Mouse (Mus musculus): Measurements from ENCODE around the gene Gtf2h4. TPM values are rescaled to one million over a fixed set of nuclear protein-coding genes. Genes with fewer than 3 reads are reported as not detected.

Gtf2h4 gene
- 10 to 100 TPM; 14.7 to 15.3 TPM for total RNA-seq (2021)
- long read RNA-seq, experiment 1, transcript Gtf2h4-201 (14 exons, 1,679 nt) = major isoform, 11 of 15 reads
- long read RNA-seq, experiment 1, partial matches to known transcripts = 1 of 15 reads
- long read RNA-seq, experiment 1, other reads (novel, unspliced or antisense) = 2 of 15 reads
- long read RNA-seq, experiment 2, transcript Gtf2h4-201 (14 exons, 1,679 nt) = major isoform, 12 of 16 reads
- long read RNA-seq, experiment 2, partial matches to known transcripts = 1 of 16 reads
- long read RNA-seq, experiment 2, other reads (novel, unspliced or antisense) = 3 of 16 reads

GRCm38 (mm10) chr17:35673416-35674035, at the start of gene Gtf2h4:
TSS of gene Gtf2h4 (minus strand) at chr17:35673739.
- DNase-seq = peak; percentile 85

- DNase-seq = no peak
Measured at GRCm38 (mm10) chr17:35721676-35722075, 48.1 kb upstream of the Gtf2h4 start.

DNA sequence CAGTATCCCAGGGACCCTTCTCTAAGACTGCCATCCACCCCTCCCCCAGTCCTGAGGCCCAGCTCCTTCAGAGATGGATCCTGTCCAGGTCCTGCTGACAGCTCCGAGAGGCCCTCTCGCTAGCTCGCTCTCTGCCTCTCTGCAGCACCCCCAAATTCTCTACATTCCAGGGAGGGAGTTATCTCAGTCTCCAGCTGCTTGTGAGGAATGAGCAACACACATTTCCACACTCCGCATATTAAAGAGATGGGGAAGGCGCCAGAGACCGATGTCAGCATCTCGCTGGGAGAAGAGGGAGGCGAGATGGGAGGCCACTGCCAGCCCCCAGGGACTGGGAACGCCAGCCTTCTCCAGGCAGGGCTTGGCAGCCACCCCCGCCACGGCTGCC, 46.8 kb upstream of the Gtf2h4 start:
- no peak for DNase-seq

GRCm38 (mm10) chr17:35719616-35720339, 46.2 kb upstream of the Gtf2h4 start:
- DNase-seq = no peak

DNA sequence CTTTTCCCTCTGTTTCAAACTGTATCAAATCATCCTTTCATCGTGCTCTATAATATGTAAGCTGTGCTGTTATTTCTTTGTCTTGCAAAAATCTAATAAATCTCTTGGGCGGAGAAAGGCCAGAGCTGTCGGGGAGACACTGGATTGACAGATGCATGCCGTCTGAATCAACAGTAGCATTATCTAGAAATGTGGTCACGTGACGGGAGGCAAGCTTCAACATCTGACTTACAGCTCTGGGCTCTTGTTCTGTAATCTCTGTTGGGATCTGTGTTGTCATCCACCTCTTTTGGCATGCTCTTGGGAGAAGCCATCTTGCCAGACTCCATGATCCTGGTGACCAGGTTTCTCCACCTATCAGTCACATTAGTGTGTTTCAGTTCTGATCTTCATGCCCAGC, 43.5 kb upstream of the Gtf2h4 start:
- no peak for DNase-seq

GRCm38 (mm10) chr17:35716114-35716513, 42.6 kb upstream of the Gtf2h4 start:
- DNase-seq = no peak

- DNase-seq = no peak
Measured at GRCm38 (mm10) chr17:35710705-35711347, 37.3 kb upstream of the Gtf2h4 start.

DNA sequence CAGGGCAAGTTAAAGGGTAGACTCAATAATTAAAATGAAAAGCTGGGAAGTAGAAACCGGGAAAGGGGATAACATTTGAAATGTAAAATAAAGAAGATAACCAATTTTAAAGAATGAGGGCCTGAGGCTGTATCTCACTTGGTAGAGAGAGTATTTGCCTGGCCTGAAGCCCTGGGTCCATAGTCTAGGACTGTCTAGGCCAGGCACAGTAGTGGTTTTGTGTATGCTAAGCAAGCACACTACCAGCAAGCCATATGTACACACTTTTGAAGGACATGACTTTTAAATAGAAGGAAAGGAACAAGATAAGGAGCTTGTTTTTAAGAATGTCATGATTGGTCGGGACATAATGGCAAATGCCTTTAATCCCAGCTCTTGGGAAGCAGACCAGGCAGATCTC, 35.1 kb upstream of the Gtf2h4 start:
- no peak for DNase-seq

DNA sequence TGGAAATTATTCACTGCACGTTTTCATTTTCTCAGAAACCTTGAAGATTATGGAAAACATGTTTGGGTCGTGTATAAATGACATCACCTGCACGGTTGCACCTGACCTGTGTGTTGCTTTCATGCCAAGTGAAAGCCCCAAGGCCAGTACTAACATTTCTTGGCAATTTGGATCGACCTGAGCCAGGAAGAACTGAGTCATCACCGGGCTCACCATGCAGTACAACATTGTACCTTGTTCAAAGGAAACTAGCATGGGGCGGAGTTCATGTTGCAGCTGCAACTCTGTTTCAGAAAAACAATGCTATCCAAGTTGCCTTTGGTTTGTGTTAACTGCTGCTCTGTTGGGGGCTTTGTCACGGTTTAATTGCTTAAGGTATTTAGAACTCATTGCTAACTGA, 34.4 kb upstream of the Gtf2h4 start:
- no peak for DNase-seq

GRCm38 (mm10) chr17:35705836-35706235, 32.3 kb upstream of the Gtf2h4 start:
- no peak for DNase-seq

- no peak for DNase-seq
Measured at GRCm38 (mm10) chr17:35704621-35705464, 31.3 kb upstream of the Gtf2h4 start, which contains the start of gene Ddr1. TSS of gene Ddr1 (minus strand) at chr17:35704621.

DNA sequence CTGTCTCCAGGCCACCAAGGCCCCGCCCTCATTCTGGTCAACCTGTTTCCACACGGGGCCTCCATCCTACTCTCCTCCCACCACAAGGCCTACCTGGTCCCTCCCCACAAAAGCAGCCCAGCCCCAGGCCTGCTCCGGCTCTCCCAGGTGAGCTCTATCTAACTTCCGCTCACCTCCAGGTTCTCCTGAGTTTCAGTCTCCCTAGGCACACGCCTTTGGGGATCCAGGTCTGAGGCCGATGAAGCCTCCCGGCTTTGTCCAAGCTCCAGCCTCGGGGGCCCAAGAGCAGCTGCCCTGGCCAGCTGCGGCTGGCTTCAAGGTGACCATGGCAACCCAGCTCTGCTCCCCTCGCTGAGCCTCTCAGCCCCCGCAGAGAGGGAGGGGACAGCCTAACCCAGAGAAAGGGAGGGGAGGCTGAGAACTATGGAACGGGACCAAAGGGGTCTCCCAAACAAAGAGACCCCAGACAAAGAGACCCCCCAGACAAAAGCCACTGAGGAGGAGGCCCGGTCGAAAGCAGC, 30.3 kb upstream of the Gtf2h4 start:
- DNase-seq = no peak

DNA sequence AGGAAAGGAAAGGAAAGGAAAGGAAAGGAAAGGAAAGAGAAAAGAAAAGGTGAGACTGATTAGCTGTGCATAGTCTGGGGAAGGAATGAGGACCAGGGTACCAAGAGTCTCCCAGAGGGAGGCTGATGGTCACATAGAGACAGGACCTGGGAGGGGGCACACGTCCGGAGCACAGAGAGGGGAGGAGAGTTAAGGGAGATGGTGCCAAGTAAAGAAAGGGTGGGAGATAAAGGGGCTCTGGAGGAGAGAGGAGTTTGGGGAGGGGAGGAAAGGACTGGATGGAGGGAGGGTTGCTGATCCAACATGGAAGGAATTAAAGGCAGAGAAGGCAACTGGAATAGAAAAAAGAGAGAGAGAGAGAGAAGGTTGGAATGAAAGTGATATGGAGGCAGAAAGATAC, 29.5 kb upstream of the Gtf2h4 start:
- DNase-seq = no peak

DNA sequence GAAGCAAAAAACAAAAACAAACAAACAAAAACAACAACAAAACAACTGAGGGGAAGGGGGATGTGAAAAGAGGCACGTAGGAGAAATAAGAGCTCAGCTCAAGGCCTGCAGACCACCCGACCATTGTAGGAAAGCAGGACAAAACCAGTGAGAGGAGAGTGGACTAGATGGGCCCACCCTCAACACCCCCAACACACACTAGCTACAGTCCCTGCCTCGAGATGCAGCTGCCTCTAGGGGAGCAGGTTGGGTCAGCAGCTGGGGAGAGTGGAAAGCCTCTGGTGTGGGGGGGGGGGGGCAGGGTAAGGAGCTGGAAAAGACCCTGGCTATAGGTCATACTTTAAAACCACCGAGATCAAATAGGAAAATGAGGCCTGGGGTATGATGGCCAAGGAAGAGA, 29.1 kb upstream of the Gtf2h4 start:
- no peak for DNase-seq

GRCm38 (mm10) chr17:35701978-35702461, 28.5 kb upstream of the Gtf2h4 start:
- peak; percentile 44 for DNase-seq

DNA sequence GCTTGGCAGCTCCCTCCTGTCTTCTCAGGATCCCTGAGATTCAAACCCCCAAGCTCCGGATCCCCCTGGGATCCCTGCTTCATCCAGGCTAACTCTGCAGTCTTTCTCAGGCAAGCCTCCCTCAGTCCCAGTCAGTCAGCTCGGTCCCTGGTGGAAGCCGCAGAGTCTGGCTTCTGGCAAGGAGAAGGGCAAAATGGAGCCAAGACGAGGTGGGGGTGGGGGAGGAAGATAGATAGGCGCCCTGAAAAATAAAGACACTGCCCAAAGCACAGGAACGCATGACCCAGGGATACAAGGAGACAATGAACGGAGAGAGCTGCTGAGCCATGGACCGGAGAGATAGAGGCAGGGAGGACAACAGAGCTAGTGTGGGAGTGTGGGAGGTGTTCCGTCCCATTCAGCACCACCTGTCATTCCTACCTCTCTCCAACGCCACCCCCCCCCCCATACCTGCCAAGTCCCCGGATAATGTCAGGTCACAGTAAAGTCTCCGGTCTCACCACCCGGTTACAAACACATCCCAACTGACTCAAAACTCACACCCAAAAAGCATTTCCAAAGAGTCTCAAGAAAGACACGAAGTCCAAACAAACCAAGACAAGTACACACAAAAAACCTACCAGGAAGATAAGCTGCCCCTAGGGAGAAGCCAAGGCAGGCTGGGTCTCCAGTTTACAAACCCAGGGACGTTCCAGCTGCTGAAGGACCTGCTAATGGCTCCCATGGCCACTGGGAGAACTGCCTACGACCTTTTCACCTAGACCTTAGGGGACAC, 27.9 kb upstream of the Gtf2h4 start:
- no peak for DNase-seq

GRCm38 (mm10) chr17:35700371-35700961, 26.9 kb upstream of the Gtf2h4 start:
- DNase-seq = peak; percentile 91

GRCm38 (mm10) chr17:35699919-35700318, 26.4 kb upstream of the Gtf2h4 start:
- peak; percentile 88 for DNase-seq

DNA sequence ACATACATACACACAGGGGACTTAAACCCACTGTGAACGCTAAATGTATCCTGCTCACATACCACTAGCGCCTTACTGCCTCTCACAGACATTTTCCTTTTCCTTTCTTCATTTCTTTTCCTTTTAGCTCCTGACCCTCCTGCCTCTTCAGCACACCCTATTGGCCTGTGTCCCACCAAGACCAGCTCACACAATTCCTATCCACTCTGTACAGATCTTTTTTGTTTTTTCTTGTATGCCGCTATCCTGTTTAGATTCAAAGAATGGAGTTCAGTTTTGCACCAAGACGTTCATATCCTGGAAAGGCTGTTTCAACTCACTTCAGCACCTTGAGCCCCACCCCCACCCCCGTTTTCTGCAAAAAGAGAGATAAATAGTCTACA, 25.0 kb upstream of the Gtf2h4 start:
- DNase-seq = no peak

Measured in gastrocnemius, postnatal 25 days (tissue).